Mouse (Mus musculus) monocyte, adult 2 months (primary cell): ENCODE data around the gene Cenpj.

Source experiments
- DNase-seq, 2 experiments: peaks; one replicate each; pipeline ENCODE4 v3.0.0; 2022; ENCODE audit warnings: low spot score in 2 of 2, low read depth in 1 of 2

The Cenpj gene

GRCm38 (mm10) chr14:56575416-56575815 lies at the start of gene Cenpj, which contains the start of gene Parp4:
Cenpj (minus strand) TSS chr14:56575425.
Parp4 (plus strand) TSS chr14:56575619.
- peak; percentile 57 to 74 for DNase-seq

- no peak for DNase-seq
Measured at GRCm38 (mm10) chr14:56620425-56620824, 45.2 kb upstream of the Cenpj start.

- DNase-seq, result no peak
Measured at GRCm38 (mm10) chr14:56617470-56617869, 42.2 kb upstream of the Cenpj start.

- DNase-seq, result no peak
Measured at GRCm38 (mm10) chr14:56613212-56613611, 38.0 kb upstream of the Cenpj start.

GRCm38 (mm10) chr14:56605136-56605535 lies 29.9 kb upstream of the Cenpj start:
- no peak for DNase-seq

GRCm38 (mm10) chr14:56604438-56604837 lies 29.2 kb upstream of the Cenpj start:
- no peak for DNase-seq

- no peak for DNase-seq
Measured at GRCm38 (mm10) chr14:56602069-56602468, 26.8 kb upstream of the Cenpj start.

- DNase-seq, result peak in 1 of 2 experiments; percentile 35
Measured at GRCm38 (mm10) chr14:56598759-56599158, 23.5 kb upstream of the Cenpj start.

GRCm38 (mm10) chr14:56594811-56595210 lies 19.6 kb upstream of the Cenpj start:
- no peak for DNase-seq

- DNase-seq, result no peak
Measured at GRCm38 (mm10) chr14:56592191-56592590, 17.0 kb upstream of the Cenpj start.

GRCm38 (mm10) chr14:56582294-56582693 lies 7.1 kb upstream of the Cenpj start:
- DNase-seq, result no peak

- no peak for DNase-seq
Measured at GRCm38 (mm10) chr14:56581117-56581516, 5.9 kb upstream of the Cenpj start.

- no peak for DNase-seq
Measured at GRCm38 (mm10) chr14:56579011-56579410, 3.8 kb upstream of the Cenpj start.

- DNase-seq, result no peak
Measured at GRCm38 (mm10) chr14:56575969-56576901, 1.0 kb upstream of the Cenpj start.

GRCm38 (mm10) chr14:56572546-56572945 lies 2.7 kb downstream of the Cenpj start:
- DNase-seq, result no peak

GRCm38 (mm10) chr14:56571310-56572093 lies 3.7 kb downstream of the Cenpj start:
- peak; percentile 85 to 91 for DNase-seq

- no peak for DNase-seq
Measured at GRCm38 (mm10) chr14:56569041-56569440, 6.2 kb downstream of the Cenpj start.

GRCm38 (mm10) chr14:56567476-56567875 lies 7.7 kb downstream of the Cenpj start:
- no peak for DNase-seq

GRCm38 (mm10) chr14:56559134-56559533 lies 16.1 kb downstream of the Cenpj start:
- DNase-seq, result no peak

GRCm38 (mm10) chr14:56554716-56555115 lies 20.5 kb downstream of the Cenpj start:
- DNase-seq, result no peak

GRCm38 (mm10) chr14:56553331-56553730 lies 21.9 kb downstream of the Cenpj start:
- DNase-seq, result no peak

GRCm38 (mm10) chr14:56552924-56553323 lies 22.3 kb downstream of the Cenpj start:
- no peak for DNase-seq
